Mouse (Mus musculus): Measurements from ENCODE around the gene Rexo4. TPM values are rescaled to one million over a fixed set of nuclear protein-coding genes. Genes with fewer than 3 reads are reported as not detected.
A peak's percentile ranks its signal among the peaks of the same experiment; 100 is the strongest.

The Rexo4 gene
- total RNA-seq, 1 experiment from 2014 or later, result 117 TPM

DNA sequence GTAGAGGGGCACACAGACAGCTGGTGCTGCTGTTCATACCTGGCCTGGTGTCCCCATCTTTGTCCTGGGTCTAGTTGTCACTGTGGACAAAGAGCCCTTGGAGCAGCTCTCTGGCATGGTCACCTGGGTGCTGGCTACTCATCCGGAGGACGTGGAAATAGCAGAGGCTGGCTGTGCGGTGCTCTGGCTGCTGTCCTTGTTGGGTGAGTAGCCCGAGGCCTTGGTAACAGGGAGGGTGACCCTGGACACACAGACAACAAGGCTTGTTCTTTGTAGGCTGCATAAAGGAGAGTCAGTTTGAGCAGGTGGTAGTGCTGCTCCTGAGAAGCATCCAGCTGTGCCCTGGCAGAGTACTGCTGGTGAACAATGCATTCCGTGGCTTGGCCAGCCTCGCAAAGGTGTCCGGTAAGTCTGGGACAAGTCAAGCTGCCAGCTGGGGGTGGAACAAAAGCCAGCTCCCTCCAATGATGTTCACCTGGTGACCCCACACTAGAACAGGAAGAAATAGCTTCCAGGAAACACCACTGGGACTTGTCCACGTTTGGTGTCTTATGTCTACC, 12.8 kb downstream of the Rexo4 start:
- no peak for ATAC-seq (replicated peaks; ENCODE audit: low read depth, poor library complexity, severe bottlenecking)

DNA sequence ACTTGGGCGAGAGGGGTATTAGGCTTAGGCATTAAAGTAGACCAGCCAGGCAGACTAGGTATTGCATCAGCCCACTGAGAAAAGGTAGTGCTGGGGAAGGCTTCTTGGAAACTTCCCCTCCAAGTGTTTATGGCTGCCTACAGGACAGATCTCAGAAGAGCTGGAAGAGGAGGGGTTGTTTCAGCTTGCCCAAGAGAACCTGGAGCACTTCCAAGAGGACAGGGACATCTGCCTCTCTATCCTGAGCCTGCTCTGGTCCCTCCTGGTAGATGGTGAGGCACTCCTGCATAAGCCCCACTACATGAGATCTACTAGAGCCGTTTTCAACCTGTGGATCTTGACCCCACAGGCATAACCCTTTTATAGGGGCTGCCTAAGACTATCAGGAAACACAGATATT, 13.8 kb downstream of the Rexo4 start:
- ATAC-seq (replicated peaks; ENCODE audit: low read depth, poor library complexity, severe bottlenecking), result no peak

DNA sequence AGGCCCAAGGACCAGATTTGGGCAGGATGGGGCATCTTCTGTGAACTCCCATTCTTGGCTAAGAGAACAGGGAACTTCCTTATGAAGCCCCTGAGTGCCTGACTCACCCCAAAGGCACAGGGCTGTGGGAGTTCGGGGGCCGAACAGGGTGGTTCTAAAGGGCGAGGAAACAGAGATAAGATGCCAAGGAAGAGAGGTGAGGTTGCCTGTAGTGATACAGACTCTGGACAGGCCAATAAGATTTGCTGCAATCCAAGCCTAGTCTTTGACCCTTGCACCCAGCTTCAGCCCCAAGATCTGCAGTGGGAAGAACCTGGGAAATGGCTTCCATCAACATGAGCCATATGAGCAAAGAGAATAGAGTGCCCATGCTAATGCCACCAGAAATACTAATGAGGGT, 20.9 kb downstream of the Rexo4 start:
- no peak for ATAC-seq (replicated peaks; ENCODE audit: low read depth, poor library complexity, severe bottlenecking)

DNA sequence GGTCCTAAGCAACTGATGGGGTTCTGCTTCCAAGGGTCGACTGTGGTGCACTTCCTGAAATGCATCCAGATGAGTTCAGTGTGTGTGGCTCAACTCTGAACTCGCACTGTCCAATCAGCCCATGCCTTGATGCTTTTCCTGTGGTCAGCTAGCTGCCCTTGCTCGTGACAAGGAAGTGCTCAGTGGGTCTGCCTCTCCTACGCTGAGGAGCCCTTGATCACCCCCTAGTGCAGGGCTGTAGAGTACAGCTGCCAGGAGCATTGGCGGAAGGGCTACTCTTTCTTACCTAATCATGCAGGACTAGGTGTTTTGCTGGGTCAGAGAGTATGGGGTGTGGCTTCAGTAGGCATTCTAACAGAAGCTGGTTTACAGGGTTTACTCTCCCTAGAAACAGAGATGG, 22.6 kb downstream of the Rexo4 start:
- peak; percentile 74 for ATAC-seq (replicated peaks; ENCODE audit: low read depth, poor library complexity, severe bottlenecking)

DNA sequence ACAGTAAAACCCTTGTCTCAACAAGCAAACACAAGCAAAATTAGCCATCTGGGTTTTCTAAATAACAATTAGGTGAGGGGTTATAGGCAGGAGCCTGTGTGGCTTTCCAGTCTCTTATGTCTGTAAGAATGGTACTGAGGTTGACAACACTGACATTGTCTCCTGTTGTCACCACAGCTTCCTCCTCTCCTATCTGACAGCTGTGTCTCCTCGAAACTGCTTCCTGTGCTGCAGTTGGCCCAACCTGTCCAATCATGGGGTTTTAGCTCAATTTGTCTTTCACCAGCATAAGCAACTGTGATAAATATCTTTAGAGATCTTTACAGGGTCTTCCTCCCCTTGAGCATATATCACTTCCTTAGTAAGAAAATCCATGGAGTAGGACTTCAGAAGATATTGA, 27.8 kb downstream of the Rexo4 start:
- ATAC-seq (replicated peaks; ENCODE audit: low read depth, poor library complexity, severe bottlenecking), result no peak; the same call in 1 of the 2 replicates

DNA sequence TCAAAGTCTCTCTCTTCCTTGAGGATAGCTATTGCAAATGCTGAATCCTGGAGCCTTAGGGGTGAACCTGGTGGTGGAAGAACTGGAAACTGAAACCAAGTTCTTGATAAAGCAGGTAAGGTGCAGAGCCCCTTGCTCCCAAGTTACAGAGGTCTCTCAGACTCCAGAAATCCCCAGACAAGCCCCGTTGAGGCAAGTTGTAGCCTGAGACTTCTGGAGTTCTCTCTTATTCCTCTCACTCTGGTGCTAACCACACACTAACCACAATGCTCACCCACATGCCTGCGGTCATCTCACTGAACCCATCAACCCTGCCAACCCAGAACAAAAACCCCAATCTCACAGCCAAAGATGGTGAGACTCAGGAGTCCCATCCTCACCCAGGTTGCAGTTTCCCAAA, 28.9 kb downstream of the Rexo4 start:
- no peak for ATAC-seq (replicated peaks; ENCODE audit: low read depth, poor library complexity, severe bottlenecking)

DNA sequence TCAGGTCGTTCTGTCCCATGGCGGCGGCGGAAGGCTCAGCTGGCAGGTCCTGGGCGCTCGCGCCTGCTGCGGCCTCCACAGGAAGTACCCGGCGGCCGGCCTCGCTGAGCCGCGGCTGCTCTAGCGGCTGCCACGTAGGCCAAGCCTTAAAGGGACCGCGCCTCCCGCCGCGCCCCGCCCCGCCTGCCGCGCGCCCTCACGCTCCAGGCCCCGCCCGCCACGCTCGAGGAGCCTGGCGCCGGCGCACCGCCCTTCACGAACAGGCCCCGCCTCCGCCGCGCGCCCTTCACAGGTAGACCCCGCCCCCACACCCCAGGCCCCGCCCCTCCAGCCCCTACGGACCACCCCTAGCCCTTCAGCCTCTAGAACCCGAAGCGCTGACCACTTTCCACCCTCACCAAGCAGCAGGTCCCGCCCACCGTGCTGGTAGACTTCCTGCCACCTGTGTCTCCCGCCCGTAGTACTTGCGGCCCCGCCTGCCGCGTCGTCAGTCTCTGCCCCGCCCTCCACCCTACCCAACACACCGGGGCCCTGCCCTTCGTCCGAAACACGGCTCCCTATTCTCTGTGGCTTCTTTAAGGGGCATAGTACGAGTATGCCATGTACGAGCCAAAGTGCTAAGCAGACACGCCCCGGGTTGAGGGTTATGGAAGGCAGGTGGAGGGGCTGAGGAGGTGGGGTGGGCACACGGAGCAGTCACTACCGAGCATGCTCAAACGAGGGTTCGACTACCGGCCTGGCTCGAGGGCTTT, 30.7 kb downstream of the Rexo4 start, which contains the start of the genes Surf4 and Stkld1:
Gene Surf4, minus strand, starts transcription at position 625 of the 752 bp plus-strand sequence.
Gene Stkld1, plus strand, starts transcription at position 744 of the 752 bp plus-strand sequence.
- ATAC-seq (replicated peaks; ENCODE audit: low read depth, poor library complexity, severe bottlenecking), result peak; percentile 87

DNA sequence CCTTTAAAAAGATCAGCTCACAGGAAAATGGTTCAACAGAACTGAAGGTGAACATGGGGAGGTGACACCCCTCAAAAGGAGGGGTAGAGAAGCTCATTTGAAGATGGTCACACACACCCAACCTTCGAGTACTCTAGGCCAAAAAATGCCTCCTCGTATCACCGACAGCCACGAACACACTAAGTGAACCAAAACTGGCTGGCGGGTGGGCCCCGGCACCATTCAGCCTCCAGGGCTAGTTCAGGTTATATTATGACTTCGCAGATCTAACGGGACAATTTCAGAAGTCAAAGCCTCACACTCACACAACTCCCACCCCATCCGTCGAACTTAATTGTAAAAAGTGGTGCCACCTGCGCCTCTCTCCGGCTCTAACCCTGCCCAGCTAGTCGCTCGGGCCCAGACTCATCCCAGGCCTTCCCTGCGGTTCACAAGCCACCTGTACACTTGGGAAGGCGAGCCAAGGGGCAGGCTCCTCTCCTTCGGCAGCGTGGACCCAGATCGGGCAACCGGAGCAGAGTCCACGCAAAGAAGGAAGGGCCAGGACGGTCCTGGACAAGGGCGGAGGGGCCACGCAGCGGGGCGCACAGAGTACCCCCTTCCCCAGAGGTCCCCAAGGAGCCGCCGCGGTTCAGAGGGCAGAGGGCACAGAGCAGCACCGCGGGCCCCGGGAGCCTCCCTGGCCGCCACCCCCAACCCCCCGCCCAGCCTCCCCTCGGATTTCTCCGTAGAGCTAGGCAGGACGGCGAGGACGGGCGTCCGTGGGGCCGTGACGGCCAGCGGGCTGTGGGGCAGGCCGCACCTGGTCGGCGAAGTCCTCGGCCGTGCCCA, 31.5 kb downstream of the Rexo4 start:
- ATAC-seq (replicated peaks; ENCODE audit: low read depth, poor library complexity, severe bottlenecking), result no peak

DNA sequence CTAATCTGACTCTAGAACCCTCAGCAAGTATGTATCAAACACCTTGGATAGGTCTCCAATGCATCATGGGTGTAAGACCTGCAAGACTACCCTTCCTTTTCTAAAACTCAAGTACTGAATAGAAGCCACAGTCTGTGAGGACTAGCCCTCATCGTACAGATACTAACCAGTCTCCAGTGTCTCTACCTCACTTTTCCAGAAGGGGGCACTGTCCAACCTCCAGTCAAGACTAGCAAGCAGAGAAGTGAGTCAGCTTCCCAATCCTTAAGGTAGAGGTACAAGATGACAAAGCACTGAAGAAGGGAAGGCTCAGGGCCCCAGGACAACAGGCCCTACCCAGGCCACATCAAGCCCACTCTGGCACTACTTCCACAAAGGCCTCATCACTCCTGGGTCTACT, 33.8 kb downstream of the Rexo4 start:
- ATAC-seq (replicated peaks; ENCODE audit: low read depth, poor library complexity, severe bottlenecking), result peak; percentile 45; the same call in 1 of the 2 replicates

DNA sequence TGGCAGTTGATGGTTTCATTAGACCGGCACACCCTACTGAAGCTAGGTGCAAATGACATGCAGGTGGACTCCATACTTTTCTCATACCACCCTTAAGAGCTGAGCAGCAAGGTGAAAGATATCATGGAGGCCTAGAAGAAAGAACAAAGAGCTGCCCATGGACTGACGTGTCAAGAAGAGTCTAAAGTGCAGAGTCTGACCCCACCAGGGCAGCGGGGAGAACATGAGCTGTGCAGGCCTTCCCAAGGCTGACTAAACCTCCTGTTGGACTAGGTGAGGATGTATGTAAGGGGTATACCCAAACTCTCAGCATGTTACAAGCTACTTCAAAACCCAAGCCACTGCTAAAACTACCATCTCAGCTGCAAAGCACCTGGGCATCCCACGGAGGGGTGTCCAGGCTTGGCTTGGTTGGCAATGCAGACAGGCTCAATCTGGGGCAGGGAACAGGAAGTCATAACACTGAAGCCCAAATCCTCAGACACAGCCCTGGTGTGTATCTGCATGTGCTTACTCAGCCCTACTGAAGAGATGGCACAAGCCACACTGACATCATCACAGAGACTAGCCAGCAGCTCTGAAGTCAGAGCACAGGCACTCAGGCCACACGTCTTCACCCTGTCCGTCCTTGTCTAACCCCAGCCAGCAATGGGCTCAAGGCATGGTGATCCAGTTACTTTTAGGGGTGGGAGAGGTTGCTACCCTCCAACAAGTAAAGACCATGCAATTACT, 36.3 kb downstream of the Rexo4 start:
- ATAC-seq (replicated peaks; ENCODE audit: low read depth, poor library complexity, severe bottlenecking), result no peak

DNA sequence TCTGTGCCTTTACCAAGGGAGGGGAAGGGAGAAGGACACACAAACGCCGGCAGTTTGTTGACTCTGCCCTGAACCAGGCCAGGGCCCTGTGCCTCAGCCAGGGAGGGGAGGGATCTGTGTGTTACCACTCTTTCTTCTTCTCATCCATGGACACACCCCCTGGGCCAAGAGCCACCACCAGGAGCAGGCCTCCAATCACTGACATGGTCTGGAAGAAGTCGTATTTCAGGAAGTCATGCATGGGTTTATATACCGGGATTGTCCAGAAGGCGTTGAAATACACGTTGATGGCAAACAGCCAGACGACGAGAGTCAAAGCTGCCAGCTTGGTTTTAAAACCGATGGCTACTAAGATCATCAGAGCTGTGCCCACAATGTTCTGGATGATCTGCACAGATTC, 42.4 kb downstream of the Rexo4 start:
- ATAC-seq (replicated peaks; ENCODE audit: low read depth, poor library complexity, severe bottlenecking), result no peak

DNA sequence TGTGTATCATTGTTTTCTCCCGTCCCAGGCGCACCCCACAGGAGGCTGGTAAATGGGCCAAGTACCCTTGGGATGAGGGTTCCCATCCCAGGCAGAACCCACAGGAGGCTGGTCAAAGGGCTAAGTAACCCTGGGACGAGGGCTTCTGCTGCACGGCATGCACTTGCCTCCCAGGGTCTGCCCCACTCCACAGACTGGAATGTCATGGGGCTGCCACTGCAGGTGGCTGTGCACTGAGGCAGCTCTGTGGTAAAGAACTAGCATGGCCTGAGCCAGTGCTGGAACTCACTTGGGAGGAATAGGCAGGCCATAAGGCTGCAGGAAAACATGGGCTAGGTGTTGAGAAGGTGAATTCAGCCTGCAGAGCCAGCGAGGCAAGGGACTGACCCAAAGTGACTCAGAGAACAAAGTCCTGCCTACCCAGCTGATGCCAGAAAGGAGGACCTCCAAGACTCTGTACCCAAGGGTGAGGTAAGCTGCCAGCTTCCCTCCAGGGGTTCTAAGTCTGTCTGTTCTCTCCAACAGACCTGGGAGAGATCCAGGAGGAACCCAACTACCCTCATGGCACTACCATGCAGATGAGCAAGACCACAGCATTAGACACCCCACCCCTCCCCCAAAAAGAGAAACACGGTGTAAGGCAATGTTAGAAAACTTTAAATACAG, 43.9 kb downstream of the Rexo4 start:
- no peak for ATAC-seq (replicated peaks; ENCODE audit: low read depth, poor library complexity, severe bottlenecking)

DNA sequence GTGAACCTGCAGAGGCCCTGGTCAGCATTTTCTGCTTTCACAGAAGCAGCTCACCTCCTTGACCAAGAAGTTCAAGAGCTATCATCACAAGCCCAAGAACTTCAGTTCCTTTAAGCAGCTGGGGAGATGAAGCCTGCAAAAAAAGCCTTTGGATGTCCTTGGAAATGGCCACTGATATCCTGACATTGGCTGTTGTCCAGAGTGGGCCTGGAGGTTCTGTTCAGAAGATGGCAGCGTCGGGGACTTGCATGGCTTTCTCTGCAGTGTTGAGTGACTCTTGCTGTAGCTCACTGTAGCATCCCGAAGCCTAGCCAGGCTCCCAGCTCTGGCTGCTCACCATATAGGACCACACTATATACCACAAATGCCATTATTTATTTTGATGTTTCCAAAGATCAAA, 44.5 kb downstream of the Rexo4 start:
- no peak for ATAC-seq (replicated peaks; ENCODE audit: low read depth, poor library complexity, severe bottlenecking)

DNA sequence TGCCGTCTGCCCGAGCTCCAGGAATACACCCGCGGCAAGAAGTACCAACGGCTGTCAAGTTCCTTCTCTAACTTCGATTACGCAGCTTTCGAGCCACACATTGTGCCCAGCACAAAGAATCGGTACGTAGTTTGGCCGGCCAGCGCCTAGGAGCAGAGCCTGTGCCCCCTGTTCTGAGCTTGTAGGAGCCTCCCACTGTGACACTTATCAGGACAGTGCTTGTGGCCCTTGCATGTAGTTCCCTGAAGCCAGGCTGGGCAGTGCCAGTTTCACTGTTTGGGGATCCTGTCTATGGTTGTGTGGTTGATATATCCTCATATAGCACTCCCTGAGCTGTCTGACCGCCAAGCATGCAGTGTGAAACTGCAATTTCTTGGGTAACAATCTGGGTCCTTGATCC, 47.4 kb downstream of the Rexo4 start:
- ATAC-seq (replicated peaks; ENCODE audit: low read depth, poor library complexity, severe bottlenecking), result no peak; the same call in 1 of the 2 replicates

DNA sequence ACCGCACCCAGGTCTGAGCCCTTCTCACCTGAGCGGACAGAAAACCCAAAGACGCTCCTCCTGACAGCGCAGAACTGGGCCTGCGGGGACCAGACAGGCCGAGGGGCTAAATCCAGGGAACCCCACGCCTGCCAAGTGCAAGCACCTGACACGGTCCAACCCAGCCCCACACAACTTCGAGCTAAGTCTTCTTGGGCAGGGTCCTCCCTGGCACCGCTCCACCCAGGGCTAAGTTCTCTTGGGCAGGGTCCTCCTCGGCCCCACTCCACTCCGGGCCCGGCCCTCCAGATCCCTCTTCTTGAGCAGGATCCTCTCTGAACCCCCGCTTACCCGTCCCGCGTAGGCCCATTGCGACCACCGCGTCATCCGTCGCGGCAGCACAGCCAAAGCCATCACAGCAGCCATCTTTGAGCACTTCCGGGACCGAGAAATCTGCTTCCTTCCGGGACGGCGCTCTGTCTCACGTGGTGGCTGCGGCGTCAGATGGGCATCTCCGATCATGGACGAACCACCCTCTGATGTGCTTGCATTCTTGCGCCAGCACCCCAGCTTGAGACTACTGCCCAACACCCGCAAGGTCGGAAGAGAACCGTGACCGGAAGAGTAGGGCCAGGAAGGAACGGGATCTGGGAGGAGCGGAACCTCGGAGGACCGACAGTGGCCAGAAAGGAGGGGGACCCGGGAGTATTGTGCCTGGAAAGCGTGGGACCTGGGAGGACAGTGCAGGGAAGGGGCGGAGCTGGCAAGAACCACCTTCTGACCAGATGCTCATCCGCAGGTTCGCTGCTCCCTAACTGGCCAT, 48.1 kb downstream of the Rexo4 start, which contains the start of the genes Surf2 and Surf1:
Gene Surf2, plus strand, starts transcription at position 441 of the 802 bp plus-strand sequence.
Gene Surf1, minus strand, starts transcription at position 604 of the 802 bp plus-strand sequence.
- ATAC-seq (replicated peaks; ENCODE audit: low read depth, poor library complexity, severe bottlenecking), result peak; percentile 86

DNA sequence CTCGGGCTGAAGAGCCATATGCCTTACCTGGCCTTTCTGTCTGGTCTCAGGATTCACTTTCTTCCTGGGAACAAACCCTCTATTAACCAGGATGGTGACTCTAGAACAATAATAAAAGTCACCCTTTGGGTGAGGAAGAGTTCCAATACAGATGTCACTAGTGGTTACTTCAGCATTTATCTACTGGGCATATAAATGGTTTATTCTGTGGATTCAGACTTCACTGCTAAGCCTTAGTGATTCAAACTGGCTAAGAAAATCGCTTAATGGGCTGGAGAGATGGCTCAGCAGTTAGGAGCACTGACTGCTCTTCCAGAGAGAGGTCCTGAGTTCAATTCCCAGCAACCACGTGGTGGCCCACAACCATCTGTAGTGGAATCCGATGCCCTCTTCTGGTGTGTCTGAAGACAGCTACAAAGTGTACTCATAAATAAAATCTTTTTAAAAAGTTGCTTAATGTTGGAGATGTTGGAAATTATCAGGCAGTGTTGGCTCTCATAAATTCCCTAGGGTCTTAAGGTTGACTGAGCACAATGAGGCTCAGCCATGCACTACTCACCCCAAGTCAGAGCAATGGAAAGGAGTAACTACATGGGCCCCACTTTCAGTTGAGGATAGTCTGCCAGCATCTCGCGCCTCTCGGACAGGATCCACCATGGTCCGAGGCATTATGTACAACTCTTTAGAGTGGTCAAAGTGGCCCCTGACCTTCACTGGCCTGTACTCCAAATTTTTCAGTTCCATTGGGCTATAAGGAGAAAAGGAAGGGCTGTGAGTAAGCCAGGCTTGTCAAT, 49.8 kb downstream of the Rexo4 start:
- no peak for ATAC-seq (replicated peaks; ENCODE audit: low read depth, poor library complexity, severe bottlenecking)

DNA sequence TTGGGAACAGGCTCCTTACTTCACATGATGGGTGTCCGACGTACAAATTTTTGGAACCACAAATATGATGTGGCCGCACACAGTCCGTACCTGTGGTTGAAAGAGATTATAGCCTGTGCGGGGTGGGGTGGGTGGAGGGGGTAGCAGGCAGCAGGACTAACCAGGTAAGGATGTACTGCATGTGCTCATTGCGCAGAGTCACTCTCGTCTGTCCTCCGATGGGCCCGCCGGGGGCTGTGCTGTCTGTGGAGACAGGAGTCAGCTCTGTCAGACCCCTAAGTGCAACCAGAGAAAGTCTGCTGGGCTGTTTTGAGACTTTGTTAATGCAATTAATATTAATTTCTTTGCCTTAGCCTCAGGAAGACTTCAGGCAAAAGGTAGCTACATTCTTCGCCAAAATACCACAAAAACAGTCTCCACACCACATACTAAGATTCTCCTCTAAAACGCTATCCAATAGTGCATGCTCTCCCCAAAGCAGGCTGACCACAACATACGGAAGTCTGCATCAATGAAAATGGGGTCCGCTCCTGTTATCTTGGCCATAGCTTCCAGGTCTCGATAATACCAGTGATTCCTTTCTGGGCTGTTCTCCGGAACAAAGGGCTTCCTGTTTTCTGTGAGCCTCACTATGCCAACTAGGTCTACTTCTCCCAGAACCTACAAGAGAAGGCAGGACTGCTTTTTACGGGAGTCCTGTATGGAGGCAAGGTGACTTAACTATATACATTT, 50.6 kb downstream of the Rexo4 start:
- no peak for ATAC-seq (replicated peaks; ENCODE audit: low read depth, poor library complexity, severe bottlenecking)

Measured in common myeloid progenitor, adult 5-6 weeks (primary cell).